Mouse (Mus musculus) heart, postnatal 0 days (tissue): ENCODE results near the gene Trex1. TPM values are rescaled to one million over a fixed set of nuclear protein-coding genes. Genes with fewer than 3 reads are reported as not detected.

ENCODE experiments used
- ATAC-seq: fragments of 200-750 bp; cut with Nextera tagmentation; 2 replicates; pipeline ENCODE4 v1.8.0; 2017; ENCODE audit warnings: low read depth, moderate number of reproducible peaks, moderate library complexity; ENCODE audit not compliant: insufficient read depth
- DNase-seq: peaks from one replicate; pipeline ENCODE4 v3.0.0-alpha.2; 2016; ENCODE audit warnings: low spot score
- H3K27ac ChIP-seq: fragments of 300-500 bp; sonication (generic); 2 replicates; pipeline ENCODE4 v1.5.1; 2014; ENCODE audit warnings: low read depth, mild to moderate bottlenecking
- H3K27me3 ChIP-seq: fragments of 300-500 bp; sonication (generic); 2 replicates; pipeline ENCODE4 v1.6.1; 2014; ENCODE audit warnings: low read length, mixed read lengths; ENCODE audit not compliant: control insufficient read depth, insufficient read depth
- H3K36me3 ChIP-seq: fragments of 300-500 bp; sonication (generic); replicated peaks from 2 replicates; pipeline ENCODE4 v1.6.1; 2014; ENCODE audit warnings: low read length, mixed read lengths; ENCODE audit not compliant: control insufficient read depth, insufficient read depth
- H3K4me1 ChIP-seq: fragments of 300-500 bp; sonication (generic); 2 replicates; pipeline ENCODE4 v1.6.1; 2014; ENCODE audit warnings: antibody characterized with exemption; ENCODE audit not compliant: control insufficient read depth, insufficient read depth
- H3K4me2 ChIP-seq: fragments of 300-500 bp; sonication (generic); 2 replicates; pipeline ENCODE4 v1.6.1; 2014; ENCODE audit warnings: low read depth, mild to moderate bottlenecking, low read length, moderate library complexity
- H3K4me3 ChIP-seq: fragments of 300-500 bp; sonication (generic); 2 replicates; pipeline ENCODE4 v1.5.1; 2014; ENCODE audit warnings: low read depth, low read length
- H3K9ac ChIP-seq: fragments of 300-500 bp; sonication (generic); replicated peaks from 2 replicates; pipeline ENCODE4 v1.6.1; 2014; ENCODE audit warnings: low read depth, low read length, mixed read lengths
- H3K9me3 ChIP-seq: fragments of 300-500 bp; sonication (generic); replicated peaks from 2 replicates; pipeline ENCODE4 v1.6.1; 2016; ENCODE audit warnings: low read length; ENCODE audit not compliant: control insufficient read depth
- CTCF ChIP-seq: IDR thresholded peaks from 2 replicates; pipeline ENCODE4 v1.5.1; 2016; ENCODE audit warnings: antibody characterized with exemption, control low read depth, low read depth
- EP300 ChIP-seq: IDR thresholded peaks from 2 replicates; pipeline ENCODE4 v1.6.1; 2016; ENCODE audit warnings: antibody characterized with exemption, low read depth
- WGBS: fragments of 180-500 bp; shearing (Covaris S2); extraction: QIAGEN DNeasy Blood & Tissue Kit; methylation state at CpG from one replicate; pipeline ENCODE4 v1.1.7; 2014; 5-methylcytosine and 5-hydroxymethylcytosine counted together
- polyA plus RNA-seq: library from polyadenylated mRNA; unstranded; fragments of >200 nt; fragmentation: Nextera tagmentation; extraction: Ambion mirVana; gene quantifications from 2 replicates; pipeline ENCODE4 v1.2.1, GENCODE M21; 2015
- total RNA-seq: library from RNA; depleted of rRNA; stranded (reverse); fragments of >200 nt; gene quantifications from 2 replicates; pipeline ENCODE4 v1.2.3, GENCODE M21; 2014; ENCODE audit warnings: low replicate concordance

Trex1 gene
- total and polyA plus RNA-seq, 2 experiments from 2014 or later: 14.6 to 44.2 TPM

- H3K27me3 ChIP-seq: no peaks in the 10 kb centered on the region
- H3K4me1 ChIP-seq: peaks cover 21% of the 10 kb centered on the region
- no peak overlapping the region for H3K9ac ChIP-seq
- WGBS: 37% methylated on average over 7 of the region's 7 CpGs
- DNase-seq: no peak
- no peak overlapping the region for H3K27ac ChIP-seq
- no peak overlapping the region for H3K4me2 ChIP-seq
- no peak for ATAC-seq
- no peaks in the 10 kb centered on the region for H3K9me3 ChIP-seq
- peaks cover 47% of the 10 kb centered on the region for H3K36me3 ChIP-seq
- H3K4me3 ChIP-seq: no peak overlapping the region
- TF ChIP-seq EP300 (no peak), CTCF (no peak)
These were observed 43.7 kb upstream of the Trex1 start for GRCm38 (mm10) chr9:109103250-109103649.

DNA sequence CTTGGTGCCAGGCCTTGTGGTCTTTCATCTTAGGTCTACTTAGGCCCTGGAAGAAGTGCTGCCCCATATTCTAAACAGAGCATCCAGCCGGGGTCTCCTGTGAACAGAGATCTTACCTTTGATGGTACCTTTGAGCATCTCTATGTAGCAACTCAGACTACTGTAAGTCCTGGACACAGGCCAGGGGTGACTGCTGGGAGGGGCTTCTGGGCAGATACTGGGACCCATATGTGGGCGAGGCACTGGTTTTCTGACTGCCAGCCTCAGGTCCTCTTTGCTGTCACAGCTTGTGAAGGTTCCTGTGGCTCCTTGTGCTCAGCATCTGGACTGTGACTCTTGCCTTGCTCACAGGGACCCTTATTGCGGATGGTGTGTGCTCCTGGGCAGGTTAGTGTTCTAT, 43.0 kb upstream of the Trex1 start:
- no peak for ATAC-seq
- peaks cover 28% of the 10 kb centered on the region for H3K4me1 ChIP-seq
- H3K9me3 ChIP-seq: no peaks in the 10 kb centered on the region
- peaks cover 39% of the 10 kb centered on the region for H3K36me3 ChIP-seq
- TF ChIP-seq EP300 (no peak), CTCF (no peak)
- no peak overlapping the region for H3K27ac ChIP-seq
- H3K4me3 ChIP-seq: no peak overlapping the region
- H3K4me2 ChIP-seq: no peak overlapping the region
- WGBS: 78% methylated on average over 3 of the region's 3 CpGs
- no peak overlapping the region; the same call in 1 of the 2 replicates for H3K9ac ChIP-seq
- no peak for DNase-seq
- no peaks in the 10 kb centered on the region for H3K27me3 ChIP-seq

- H3K9me3 ChIP-seq: no peaks in the 10 kb centered on the region
- no peak overlapping the region for H3K27ac ChIP-seq
- H3K27me3 ChIP-seq: no peaks in the 10 kb centered on the region
- TF ChIP-seq CTCF (no peak), EP300 (no peak)
- DNase-seq (no peak), ATAC-seq (no peak)
- no peak overlapping the region for H3K4me3 ChIP-seq
- WGBS: 92% methylated on average over 5 of the region's 5 CpGs
- peaks cover 34% of the 10 kb centered on the region for H3K36me3 ChIP-seq
- peaks cover 33% of the 10 kb centered on the region for H3K4me1 ChIP-seq
- no peak overlapping the region for H3K4me2 ChIP-seq
- H3K9ac ChIP-seq: no peak overlapping the region; the same call in 1 of the 2 replicates
These were observed 42.5 kb upstream of the Trex1 start for GRCm38 (mm10) chr9:109101933-109102445.

DNA sequence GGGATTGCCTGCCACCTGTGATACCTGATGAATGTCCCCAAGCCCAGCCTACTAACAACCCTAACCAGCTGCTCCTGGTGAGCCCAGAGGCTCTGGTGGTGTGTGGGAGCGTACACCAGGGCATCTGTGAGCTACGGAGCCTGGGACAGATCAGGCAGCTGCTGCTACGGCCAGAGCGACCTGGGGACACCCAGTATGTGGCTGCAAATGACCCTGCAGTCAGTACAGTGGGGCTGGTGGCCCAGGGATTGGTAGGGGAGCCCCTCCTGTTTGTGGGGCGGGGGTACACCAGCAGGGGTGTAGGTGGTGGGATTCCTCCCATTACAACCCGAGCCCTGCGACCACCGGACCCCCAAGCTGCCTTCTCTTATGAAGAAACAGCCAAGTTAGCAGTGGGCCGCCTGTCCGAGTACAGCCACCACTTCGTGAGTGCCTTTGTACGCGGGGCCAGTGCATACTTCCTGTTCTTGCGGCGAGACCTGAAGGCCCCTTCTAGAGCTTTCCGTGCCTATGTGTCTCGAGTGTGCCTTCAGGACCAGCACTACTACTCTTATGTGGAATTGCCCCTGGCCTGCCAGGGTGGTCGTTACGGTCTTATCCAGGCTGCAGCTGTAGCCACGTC, 40.9 kb upstream of the Trex1 start:
- no peak overlapping the region for H3K27ac ChIP-seq
- TF ChIP-seq CTCF (no peak), EP300 (no peak)
- H3K9me3 ChIP-seq: no peaks in the 10 kb centered on the region
- no peak overlapping the region for H3K9ac ChIP-seq
- WGBS: 80% methylated on average over 20 of the region's 20 CpGs
- ATAC-seq (no peak), DNase-seq (no peak)
- peaks cover 18% of the 10 kb centered on the region for H3K36me3 ChIP-seq
- H3K27me3 ChIP-seq: no peaks in the 10 kb centered on the region
- no peak overlapping the region for H3K4me2 ChIP-seq
- H3K4me3 ChIP-seq: no peak overlapping the region
- peaks cover 45% of the 10 kb centered on the region for H3K4me1 ChIP-seq

GRCm38 (mm10) chr9:109098969-109099368, 39.4 kb upstream of the Trex1 start:
- Histone ChIP-seq H3K9me3 (no peaks in the 10 kb centered on the region), H3K4me1 (peaks cover 46% of the 10 kb centered on the region), H3K4me3 (peak overlapping the region; percentile 14; the same call in 1 of the 2 replicates), H3K27me3 (no peaks in the 10 kb centered on the region), H3K4me2 (peak overlapping the region; percentile 94), H3K27ac (peak overlapping the region; percentile 88), H3K36me3 (peaks cover 10% of the 10 kb centered on the region; the same call in 1 of the 2 replicates), H3K9ac (no peak overlapping the region; the same call in 1 of the 2 replicates)
- ATAC-seq (peak; percentile 68), DNase-seq (peak; percentile 79)
- 13% methylated on average over 6 of the region's 6 CpGs for WGBS
- TF ChIP-seq CTCF (no peak), EP300 (0 out of 2 replicates have a peak, but pooled peaks have one; percentile 22)

GRCm38 (mm10) chr9:109098366-109098765, 38.8 kb upstream of the Trex1 start:
- 67% methylated on average over 8 of the region's 8 CpGs for WGBS
- no peak overlapping the region; the same call in 1 of the 2 replicates for H3K9ac ChIP-seq
- TF ChIP-seq EP300 (no peak), CTCF (no peak)
- H3K36me3 ChIP-seq: peaks cover 10% of the 10 kb centered on the region; the same call in 1 of the 2 replicates
- peaks cover 48% of the 10 kb centered on the region for H3K4me1 ChIP-seq
- H3K4me3 ChIP-seq: peak overlapping the region; percentile 14; the same call in 1 of the 2 replicates
- H3K9me3 ChIP-seq: no peaks in the 10 kb centered on the region
- H3K27ac ChIP-seq: peak overlapping the region; percentile 88
- ATAC-seq: no peak
- peak overlapping the region; percentile 94 for H3K4me2 ChIP-seq
- no peak for DNase-seq
- no peaks in the 10 kb centered on the region for H3K27me3 ChIP-seq
